Mouse (Mus musculus): ENCODE measurements at regions not wholly inside any gene's neighbourhood (a gene's known extent, or its start where the extent isn't known, plus 50 kb on each side); places are given as distances from the start of the nearest gene placed in this dataset.

- TF ChIP-seq CTCF (IDR thresholded peaks at IDR 0.05; ENCODE audit: borderline replicate concordance, insufficient read depth, low read length) (no peak), POLR2A (IDR thresholded peaks at IDR 0.05; ENCODE audit: low read depth, low read length) (no peak)
Measured at GRCm38 (mm10) chr7:129908826-129909225, 317.2 kb downstream of the Wdr11 start.

Data from embryonic fibroblast, embryonic 13.5 days (primary cell).